Mouse (Mus musculus) heart, postnatal 0 days (tissue): ENCODE data around the gene Fgf4. TPM values are rescaled to one million over a fixed set of nuclear protein-coding genes. Genes with fewer than 3 reads are reported as not detected.
A peak's percentile ranks its signal among the peaks of the same experiment; 100 is the strongest.

Experiments used
- ATAC-seq: fragments of 200-750 bp; cut with Nextera tagmentation; 2 replicates; pipeline ENCODE4 v1.8.0; 2017; ENCODE audit warnings: low read depth, moderate number of reproducible peaks, moderate library complexity; ENCODE audit not compliant: insufficient read depth
- DNase-seq: peaks from one replicate; pipeline ENCODE4 v3.0.0-alpha.2; 2016; ENCODE audit warnings: low spot score
- H3K27ac ChIP-seq: fragments of 300-500 bp; sonication (generic); 2 replicates; pipeline ENCODE4 v1.5.1; 2014; ENCODE audit warnings: low read depth, mild to moderate bottlenecking
- H3K27me3 ChIP-seq: fragments of 300-500 bp; sonication (generic); 2 replicates; pipeline ENCODE4 v1.6.1; 2014; ENCODE audit warnings: low read length, mixed read lengths; ENCODE audit not compliant: control insufficient read depth, insufficient read depth
- H3K36me3 ChIP-seq: fragments of 300-500 bp; sonication (generic); replicated peaks from 2 replicates; pipeline ENCODE4 v1.6.1; 2014; ENCODE audit warnings: low read length, mixed read lengths; ENCODE audit not compliant: control insufficient read depth, insufficient read depth
- H3K4me1 ChIP-seq: fragments of 300-500 bp; sonication (generic); 2 replicates; pipeline ENCODE4 v1.6.1; 2014; ENCODE audit warnings: antibody characterized with exemption; ENCODE audit not compliant: control insufficient read depth, insufficient read depth
- H3K4me2 ChIP-seq: fragments of 300-500 bp; sonication (generic); 2 replicates; pipeline ENCODE4 v1.6.1; 2014; ENCODE audit warnings: low read depth, mild to moderate bottlenecking, low read length, moderate library complexity
- H3K4me3 ChIP-seq: fragments of 300-500 bp; sonication (generic); 2 replicates; pipeline ENCODE4 v1.5.1; 2014; ENCODE audit warnings: low read depth, low read length
- H3K9ac ChIP-seq: fragments of 300-500 bp; sonication (generic); replicated peaks from 2 replicates; pipeline ENCODE4 v1.6.1; 2014; ENCODE audit warnings: low read depth, low read length, mixed read lengths
- H3K9me3 ChIP-seq: fragments of 300-500 bp; sonication (generic); replicated peaks from 2 replicates; pipeline ENCODE4 v1.6.1; 2016; ENCODE audit warnings: low read length; ENCODE audit not compliant: control insufficient read depth
- CTCF ChIP-seq: IDR thresholded peaks from 2 replicates; pipeline ENCODE4 v1.5.1; 2016; ENCODE audit warnings: antibody characterized with exemption, control low read depth, low read depth
- EP300 ChIP-seq: IDR thresholded peaks from 2 replicates; pipeline ENCODE4 v1.6.1; 2016; ENCODE audit warnings: antibody characterized with exemption, low read depth
- WGBS: fragments of 180-500 bp; shearing (Covaris S2); extraction: QIAGEN DNeasy Blood & Tissue Kit; methylation state at CpG from one replicate; pipeline ENCODE4 v1.1.7; 2014; 5-methylcytosine and 5-hydroxymethylcytosine counted together
- polyA plus RNA-seq: library from polyadenylated mRNA; unstranded; fragments of >200 nt; fragmentation: Nextera tagmentation; extraction: Ambion mirVana; gene quantifications from 2 replicates; pipeline ENCODE4 v1.2.1, GENCODE M21; 2015
- total RNA-seq: library from RNA; depleted of rRNA; stranded (reverse); fragments of >200 nt; gene quantifications from 2 replicates; pipeline ENCODE4 v1.2.3, GENCODE M21; 2014; ENCODE audit warnings: low replicate concordance

Fgf4 gene
- total and polyA plus RNA-seq, 2 experiments from 2014 or later, result not detected

DNA sequence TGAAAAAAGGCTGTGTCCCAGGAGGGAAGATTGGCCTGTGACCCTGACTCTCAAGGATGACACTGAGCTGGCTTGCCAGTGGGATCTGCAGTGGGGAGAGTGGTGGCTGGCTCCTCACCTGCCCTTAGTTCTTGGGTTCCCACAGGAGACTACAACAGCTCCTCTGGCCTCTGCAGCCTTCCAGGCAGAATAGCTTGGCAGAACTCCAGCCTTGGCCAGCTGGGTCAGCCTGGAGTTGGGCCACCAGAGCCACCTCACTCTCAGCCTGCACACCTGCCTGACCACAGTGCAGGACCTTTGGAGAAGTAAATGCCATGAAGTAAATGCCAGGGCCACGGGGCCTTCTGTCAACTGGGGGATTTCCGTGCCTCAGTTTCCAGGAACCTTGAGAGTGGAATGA lies 23.2 kb upstream of the Fgf4 start:
- TF ChIP-seq CTCF, result no peak
- TF ChIP-seq EP300, result no peak
- Histone ChIP-seq H3K9me3 (no peaks in the 10 kb centered on the region), H3K36me3 (no peaks in the 10 kb centered on the region), H3K27ac (no peak overlapping the region), H3K4me3 (no peak overlapping the region), H3K4me1 (no peaks in the 10 kb centered on the region), H3K27me3 (peaks cover 25% of the 10 kb centered on the region), H3K4me2 (no peak overlapping the region), H3K9ac (no peak overlapping the region)
- ATAC-seq, result no peak
- no peak for DNase-seq
- WGBS, result 77% methylated on average over 2 of the region's 2 CpGs

DNA sequence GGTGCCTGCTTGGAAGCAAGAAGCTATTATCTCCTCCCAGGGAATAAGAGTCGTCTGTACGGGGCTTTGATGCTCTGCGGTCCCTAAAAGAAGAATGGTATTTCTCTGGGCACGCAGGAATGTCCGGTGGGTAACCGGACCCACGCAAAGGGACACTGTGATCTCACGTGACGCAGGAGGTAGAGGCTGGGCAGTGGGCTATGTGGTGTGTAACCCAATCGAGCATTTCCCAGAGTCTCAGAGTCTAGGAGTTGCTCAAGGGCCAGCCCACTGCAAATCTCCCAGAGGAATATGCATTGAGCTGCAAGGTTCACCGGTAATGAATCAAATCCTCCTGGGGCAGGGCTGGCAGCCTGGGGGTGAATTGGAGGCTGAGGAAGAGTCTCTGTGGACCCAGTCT lies 18.8 kb upstream of the Fgf4 start:
- no peaks in the 10 kb centered on the region for H3K4me1 ChIP-seq
- no peak overlapping the region for H3K4me2 ChIP-seq
- H3K36me3 ChIP-seq, result no peaks in the 10 kb centered on the region
- peaks cover 30% of the 10 kb centered on the region for H3K27me3 ChIP-seq
- H3K4me3 ChIP-seq, result no peak overlapping the region
- TF ChIP-seq EP300 (no peak), CTCF (no peak)
- H3K9ac ChIP-seq, result no peak overlapping the region
- ATAC-seq (no peak), DNase-seq (no peak)
- no peaks in the 10 kb centered on the region for H3K9me3 ChIP-seq
- H3K27ac ChIP-seq, result no peak overlapping the region
- WGBS, result 71% methylated on average over 11 of the region's 11 CpGs

DNA sequence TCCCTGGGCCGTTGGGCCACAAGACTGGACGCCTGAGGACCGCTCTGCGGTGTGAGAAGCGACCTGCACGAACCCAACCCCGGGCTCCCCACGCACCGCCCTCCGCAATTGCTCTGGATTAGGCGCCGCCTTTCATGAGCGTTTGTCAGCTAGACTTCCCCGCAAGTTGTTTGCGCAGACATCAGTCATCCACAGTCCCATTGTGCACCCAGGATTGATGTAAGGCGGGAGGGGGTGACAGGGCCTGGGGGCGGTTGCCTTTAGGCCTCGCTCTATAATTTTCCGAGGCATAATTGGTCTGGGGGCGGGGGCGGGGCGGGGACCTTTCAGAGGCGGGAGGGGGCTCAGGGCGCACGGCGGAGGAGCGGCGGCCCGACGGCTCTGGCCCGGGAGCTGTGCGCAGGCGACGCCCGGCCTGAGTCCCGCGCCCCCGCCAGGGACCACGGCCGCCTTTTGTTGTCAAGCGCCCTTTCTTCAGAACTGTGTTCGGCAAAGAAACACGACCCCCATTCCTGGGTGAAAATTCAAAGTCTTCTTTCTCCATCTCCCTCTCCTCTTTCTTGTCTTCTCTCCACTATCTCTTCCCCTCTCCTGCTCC lies 9.2 kb upstream of the Fgf4 start, which contains the start of gene Fgf3:
Gene Fgf3, plus strand, starts transcription at position 193 of the 598 bp plus-strand sequence.
- Histone ChIP-seq H3K9me3 (no peaks in the 10 kb centered on the region), H3K4me2 (peak within 1 kb of the TSS; percentile 59), H3K27ac (no peak within 1 kb of the TSS), H3K36me3 (no peaks in the 10 kb centered on the region), H3K4me1 (0 out of 2 replicates have a peak, but pooled peaks cover 4% of the 10 kb centered on the region), H3K9ac (no peak within 1 kb of the TSS), H3K27me3 (peaks cover 81% of the 10 kb centered on the region), H3K4me3 (peak within 1 kb of the TSS; percentile 44)
- 3% methylated on average over 42 of the region's 43 CpGs for WGBS
- TF ChIP-seq CTCF (no peak), EP300 (no peak)
- DNase-seq (no peak), ATAC-seq (0 out of 2 replicates have a peak, but pooled peaks have one; percentile 3)

- no peak overlapping the region for H3K9ac ChIP-seq
- 0 out of 2 replicates have a peak, but pooled peaks cover 4% of the 10 kb centered on the region for H3K4me1 ChIP-seq
- WGBS, result 1% methylated on average over 92 of the region's 94 CpGs
- DNase-seq (no peak), ATAC-seq (no peak)
- no peaks in the 10 kb centered on the region for H3K9me3 ChIP-seq
- peak overlapping the region; percentile 44 for H3K4me3 ChIP-seq
- H3K4me2 ChIP-seq, result peak overlapping the region; percentile 59
- peaks cover 82% of the 10 kb centered on the region for H3K27me3 ChIP-seq
- no peaks in the 10 kb centered on the region for H3K36me3 ChIP-seq
- H3K27ac ChIP-seq, result no peak overlapping the region
- TF ChIP-seq CTCF, result no peak
- TF ChIP-seq EP300, result no peak
These were observed 8.4 kb upstream of the Fgf4 start for GRCm38 (mm10) chr7:144838522-144839503.

- no peak for ATAC-seq
- H3K27ac ChIP-seq, result no peak overlapping the region
- TF ChIP-seq CTCF (peak; percentile 74), EP300 (no peak)
- WGBS, result 15% methylated on average over 4 of the region's 4 CpGs
- peaks cover 36% of the 10 kb centered on the region for H3K27me3 ChIP-seq
- no peak overlapping the region for H3K9ac ChIP-seq
- DNase-seq, result no peak
- H3K4me2 ChIP-seq, result no peak overlapping the region
- H3K36me3 ChIP-seq, result no peaks in the 10 kb centered on the region
- no peak overlapping the region for H3K4me3 ChIP-seq
- no peaks in the 10 kb centered on the region for H3K4me1 ChIP-seq
- H3K9me3 ChIP-seq, result no peaks in the 10 kb centered on the region
These were observed 1.0 kb upstream of the Fgf4 start for GRCm38 (mm10) chr7:144846158-144846557.
